Mouse (Mus musculus): ENCODE measurements around the gene Gzmn. TPM values are rescaled to one million over a fixed set of nuclear protein-coding genes. Genes with fewer than 3 reads are reported as not detected.
"Not testable (repeated sequence)": the region's sequence is repeated elsewhere in the genome, so short reads cannot be mapped to it uniquely, and the experiment has no call there.

The Gzmn gene
- polyA plus RNA-seq, 2 experiments = not detected

DNA sequence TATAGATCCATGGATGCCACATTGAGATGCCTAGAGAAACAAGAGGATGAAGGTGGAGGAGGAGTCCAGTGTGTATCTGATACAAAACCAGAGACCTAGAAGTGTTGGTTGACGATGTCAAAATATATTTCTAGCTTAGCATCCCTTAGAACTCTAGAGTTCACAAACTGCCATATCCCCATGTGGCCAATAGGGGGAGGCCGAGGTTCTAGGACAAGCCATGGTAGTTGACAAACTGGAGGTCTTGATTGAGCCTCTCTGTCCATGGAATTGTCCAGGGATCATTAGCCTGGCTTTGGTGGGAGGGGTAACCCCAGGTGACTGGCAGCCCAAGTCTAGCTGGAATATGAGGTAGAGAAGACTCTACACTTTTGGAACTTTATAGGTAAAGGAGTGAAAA is 19.1 kb downstream of the Gzmn start:
- H3K4me1 ChIP-seq (ENCODE audit: control insufficient read depth, insufficient read depth, low read length) = no peaks in the 10 kb centered on the region
- no peak overlapping the region for H3K4me2 ChIP-seq (replicated peaks; ENCODE audit: low read depth, low read length, severe bottlenecking)
- TF ChIP-seq POLR2A (IDR thresholded peaks at IDR 0.05; ENCODE audit: borderline replicate concordance, extremely low read depth, insufficient read depth, insufficient read length) = no peak
- ATAC-seq (ENCODE audit: low FRiP score, low read depth) (no peak), DNase-seq (ENCODE audit: low spot score) (no peak)
- no peak overlapping the region for H3K9ac ChIP-seq (ENCODE audit: low read depth, low read length, severe bottlenecking)
- H3K27ac ChIP-seq (replicated peaks; ENCODE audit: low read depth, low read length) = no peak overlapping the region
- H3K36me3 ChIP-seq (ENCODE audit: control insufficient read depth, insufficient read depth, low read length) = no peaks in the 10 kb centered on the region
- WGBS = 63% methylated on average over 2 of the region's 2 CpGs
- H3K27me3 ChIP-seq (ENCODE audit: control insufficient read depth, insufficient read depth, low read length) = no peaks in the 10 kb centered on the region
- no peak overlapping the region for H3K4me3 ChIP-seq (replicated peaks; ENCODE audit: low read length)
- no peaks in the 10 kb centered on the region for H3K9me3 ChIP-seq (ENCODE audit: control insufficient read depth, low read length)

- not testable (repeated sequence) for H3K4me3 ChIP-seq (replicated peaks; ENCODE audit: low read length); H3K36me3 ChIP-seq (ENCODE audit: control insufficient read depth, insufficient read depth, low read length); H3K27ac ChIP-seq (replicated peaks; ENCODE audit: low read depth, low read length); H3K4me2 ChIP-seq (replicated peaks; ENCODE audit: low read depth, low read length, severe bottlenecking); H3K27me3 ChIP-seq (ENCODE audit: control insufficient read depth, insufficient read depth, low read length); H3K4me1 ChIP-seq (ENCODE audit: control insufficient read depth, insufficient read depth, low read length); ATAC-seq (ENCODE audit: low FRiP score, low read depth); H3K9me3 ChIP-seq (ENCODE audit: control insufficient read depth, low read length); H3K9ac ChIP-seq (ENCODE audit: low read depth, low read length, severe bottlenecking); DNase-seq (ENCODE audit: low spot score)
- 83% methylated on average over 1 of the region's 1 CpGs for WGBS
These were observed 40.7 kb downstream of the Gzmn start for GRCm38 (mm10) chr14:56133675-56134074.

DNA sequence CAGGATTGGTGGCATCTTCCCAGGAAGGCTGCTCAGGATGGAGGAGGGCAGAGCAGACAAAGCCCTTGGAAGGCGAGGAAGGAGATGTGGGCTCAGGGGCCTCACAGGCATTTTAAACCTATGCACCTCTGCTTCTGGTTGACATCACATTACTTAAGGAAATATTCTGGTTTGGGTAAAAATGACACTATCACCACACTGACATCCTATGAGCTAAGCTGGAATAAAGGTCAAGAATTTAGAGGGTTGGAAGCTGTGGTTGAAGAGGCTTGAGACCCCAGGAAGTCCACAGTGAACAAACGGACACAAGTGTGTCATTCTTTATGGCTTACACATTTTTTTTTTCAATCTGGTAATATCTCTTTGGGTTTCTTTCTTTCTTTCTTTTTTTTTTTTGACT is 41.9 kb downstream of the Gzmn start, which contains the start of gene Gzmd:
Gene Gzmd, minus strand, starts transcription at position 101 of the 400 bp plus-strand sequence.
- DNase-seq (ENCODE audit: low spot score); H3K4me2 ChIP-seq (replicated peaks; ENCODE audit: low read depth, low read length, severe bottlenecking); ATAC-seq (ENCODE audit: low FRiP score, low read depth); H3K27me3 ChIP-seq (ENCODE audit: control insufficient read depth, insufficient read depth, low read length); H3K4me1 ChIP-seq (ENCODE audit: control insufficient read depth, insufficient read depth, low read length); H3K36me3 ChIP-seq (ENCODE audit: control insufficient read depth, insufficient read depth, low read length); H3K9ac ChIP-seq (ENCODE audit: low read depth, low read length, severe bottlenecking); H3K27ac ChIP-seq (replicated peaks; ENCODE audit: low read depth, low read length); H3K4me3 ChIP-seq (replicated peaks; ENCODE audit: low read length); H3K9me3 ChIP-seq (ENCODE audit: control insufficient read depth, low read length): not testable (repeated sequence)
- 80% methylated on average over 2 of the region's 2 CpGs for WGBS

- Histone ChIP-seq H3K36me3 (ENCODE audit: control insufficient read depth, insufficient read depth, low read length) (no peaks in the 10 kb centered on the region), H3K4me3 (replicated peaks; ENCODE audit: low read length) (no peak overlapping the region), H3K9me3 (ENCODE audit: control insufficient read depth, low read length) (no peaks in the 10 kb centered on the region), H3K27ac (replicated peaks; ENCODE audit: low read depth, low read length) (no peak overlapping the region), H3K4me1 (ENCODE audit: control insufficient read depth, insufficient read depth, low read length) (no peaks in the 10 kb centered on the region), H3K4me2 (replicated peaks; ENCODE audit: low read depth, low read length, severe bottlenecking) (no peak overlapping the region), H3K27me3 (ENCODE audit: control insufficient read depth, insufficient read depth, low read length) (no peaks in the 10 kb centered on the region), H3K9ac (ENCODE audit: low read depth, low read length, severe bottlenecking) (no peak overlapping the region)
- WGBS = 44% methylated on average over 3 of the region's 3 CpGs
- DNase-seq (ENCODE audit: low spot score) (no peak), ATAC-seq (ENCODE audit: low FRiP score, low read depth) (no peak)
- TF ChIP-seq POLR2A (IDR thresholded peaks at IDR 0.05; ENCODE audit: borderline replicate concordance, extremely low read depth, insufficient read depth, insufficient read length) = no peak
These were observed 46.1 kb downstream of the Gzmn start for GRCm38 (mm10) chr14:56128341-56128740.

GRCm38 (mm10) chr14:56123516-56123915 is 50.9 kb downstream of the Gzmn start:
- H3K9ac ChIP-seq (ENCODE audit: low read depth, low read length, severe bottlenecking) = no peak overlapping the region
- 85% methylated on average over 3 of the region's 3 CpGs for WGBS
- H3K27ac ChIP-seq (replicated peaks; ENCODE audit: low read depth, low read length) = no peak overlapping the region
- no peak for TF ChIP-seq POLR2A (IDR thresholded peaks at IDR 0.05; ENCODE audit: borderline replicate concordance, extremely low read depth, insufficient read depth, insufficient read length)
- H3K27me3 ChIP-seq (ENCODE audit: control insufficient read depth, insufficient read depth, low read length) = no peaks in the 10 kb centered on the region
- DNase-seq (ENCODE audit: low spot score) = no peak
- no peaks in the 10 kb centered on the region for H3K36me3 ChIP-seq (ENCODE audit: control insufficient read depth, insufficient read depth, low read length)
- H3K4me3 ChIP-seq (replicated peaks; ENCODE audit: low read length) = no peak overlapping the region
- no peaks in the 10 kb centered on the region for H3K9me3 ChIP-seq (ENCODE audit: control insufficient read depth, low read length)
- H3K4me1 ChIP-seq (ENCODE audit: control insufficient read depth, insufficient read depth, low read length) = no peaks in the 10 kb centered on the region
- no peak overlapping the region for H3K4me2 ChIP-seq (replicated peaks; ENCODE audit: low read depth, low read length, severe bottlenecking)
- ATAC-seq (ENCODE audit: low FRiP score, low read depth) = no peak

GRCm38 (mm10) chr14:56120525-56120924 is 53.9 kb downstream of the Gzmn start, which contains the start of gene Gzme:
Gene Gzme (minus strand): TSS chr14:56120625.
- DNase-seq (ENCODE audit: low spot score) = no peak
- Histone ChIP-seq H3K4me3 (replicated peaks; ENCODE audit: low read length) (no peak within 1 kb of the TSS), H3K4me2 (replicated peaks; ENCODE audit: low read depth, low read length, severe bottlenecking) (no peak within 1 kb of the TSS), H3K9me3 (ENCODE audit: control insufficient read depth, low read length) (no peaks in the 10 kb centered on the region), H3K36me3 (ENCODE audit: control insufficient read depth, insufficient read depth, low read length) (no peaks in the 10 kb centered on the region), H3K27ac (replicated peaks; ENCODE audit: low read depth, low read length) (no peak within 1 kb of the TSS), H3K9ac (ENCODE audit: low read depth, low read length, severe bottlenecking) (no peak within 1 kb of the TSS), H3K4me1 (ENCODE audit: control insufficient read depth, insufficient read depth, low read length) (no peaks in the 10 kb centered on the region), H3K27me3 (ENCODE audit: control insufficient read depth, insufficient read depth, low read length) (no peaks in the 10 kb centered on the region)
- no peak for ATAC-seq (ENCODE audit: low FRiP score, low read depth)
- no peak for TF ChIP-seq POLR2A (IDR thresholded peaks at IDR 0.05; ENCODE audit: borderline replicate concordance, extremely low read depth, insufficient read depth, insufficient read length)

Other genes with a start within 250 kb of the Gzmn start
- 65.4 and 75.4 TPM in 2 replicates for gene Cma1, start 229.9 kb downstream of the Gzmn start, polyA plus RNA-seq (2012; rRNA removed)
- 127 and 211 TPM in 2 replicates for gene Cma1, start 229.9 kb downstream of the Gzmn start, polyA plus RNA-seq (2014; fragmentation: Nextera tagmentation; extraction: Ambion mirVana)
- gene Cma2, start 223.6 kb downstream of the Gzmn start, polyA plus RNA-seq (2012; rRNA removed) = 0.39 TPM in 1 of 2 replicates, not detected in the other
- gene Cma2, start 223.6 kb downstream of the Gzmn start, polyA plus RNA-seq (2014; fragmentation: Nextera tagmentation; extraction: Ambion mirVana) = 0.23 and 0.50 TPM in 2 replicates
- gene Mcpt1, start 156.6 kb downstream of the Gzmn start, polyA plus RNA-seq (2012; rRNA removed) = 0.48 and 0.49 TPM in 2 replicates
- 0.19 and 0.37 TPM in 2 replicates for gene Mcpt1, start 156.6 kb downstream of the Gzmn start, polyA plus RNA-seq (2014; fragmentation: Nextera tagmentation; extraction: Ambion mirVana)
- gene Mcpt9, start 144.1 kb downstream of the Gzmn start, polyA plus RNA-seq (2012; rRNA removed) = not detected in 2 replicates
- gene Mcpt9, start 144.1 kb downstream of the Gzmn start, polyA plus RNA-seq (2014; fragmentation: Nextera tagmentation; extraction: Ambion mirVana) = not detected in 2 replicates
- gene Mcpt2, start 132.6 kb downstream of the Gzmn start, polyA plus RNA-seq (2012; rRNA removed) = 0.74 and 0.92 TPM in 2 replicates
- 0.51 and 0.83 TPM in 2 replicates for gene Mcpt2, start 132.6 kb downstream of the Gzmn start, polyA plus RNA-seq (2014; fragmentation: Nextera tagmentation; extraction: Ambion mirVana)
- gene Mcpt4, start 112.3 kb downstream of the Gzmn start, polyA plus RNA-seq (2012; rRNA removed) = 2.0 and 2.4 TPM in 2 replicates
- 1.3 and 2.4 TPM in 2 replicates for gene Mcpt4, start 112.3 kb downstream of the Gzmn start, polyA plus RNA-seq (2014; fragmentation: Nextera tagmentation; extraction: Ambion mirVana)
- 0.78 and 1.5 TPM in 2 replicates for gene Mcpt8, start 89.3 kb downstream of the Gzmn start, polyA plus RNA-seq (2012; rRNA removed)
- 1.8 and 3.1 TPM in 2 replicates for gene Mcpt8, start 89.3 kb downstream of the Gzmn start, polyA plus RNA-seq (2014; fragmentation: Nextera tagmentation; extraction: Ambion mirVana)
- 0.23 and 0.30 TPM in 2 replicates for gene Ctsg, start 72.0 kb downstream of the Gzmn start, polyA plus RNA-seq (2012; rRNA removed)
- 0.28 and 0.39 TPM in 2 replicates for gene Ctsg, start 72.0 kb downstream of the Gzmn start, polyA plus RNA-seq (2014; fragmentation: Nextera tagmentation; extraction: Ambion mirVana)
- 0.09 and 0.20 TPM in 2 replicates for gene Gzme, start 54.0 kb downstream of the Gzmn start, polyA plus RNA-seq (2012; rRNA removed)
- gene Gzme, start 54.0 kb downstream of the Gzmn start, polyA plus RNA-seq (2014; fragmentation: Nextera tagmentation; extraction: Ambion mirVana) = 0.28 TPM in 1 of 2 replicates, not detected in the other
- gene Gzmd, start 42.0 kb downstream of the Gzmn start, polyA plus RNA-seq (2012; rRNA removed) = 0.09 and 0.41 TPM in 2 replicates
- not detected in 2 replicates for gene Gzmd, start 42.0 kb downstream of the Gzmn start, polyA plus RNA-seq (2014; fragmentation: Nextera tagmentation; extraction: Ambion mirVana)
- 0.14 and 0.28 TPM in 2 replicates for gene Gzmg, start 15.0 kb downstream of the Gzmn start, polyA plus RNA-seq (2012; rRNA removed)
- gene Gzmg, start 15.0 kb downstream of the Gzmn start, polyA plus RNA-seq (2014; fragmentation: Nextera tagmentation; extraction: Ambion mirVana) = not detected in 2 replicates
- gene Gzmf, start 36.8 kb upstream of the Gzmn start, polyA plus RNA-seq (2012; rRNA removed) = 0.15 and 0.23 TPM in 2 replicates
- gene Gzmf, start 36.8 kb upstream of the Gzmn start, polyA plus RNA-seq (2014; fragmentation: Nextera tagmentation; extraction: Ambion mirVana) = not detected in 2 replicates
- not detected in 2 replicates for gene Gzmc, start 60.1 kb upstream of the Gzmn start, polyA plus RNA-seq (2012; rRNA removed)
- 0.23 TPM in 1 of 2 replicates, not detected in the other for gene Gzmc, start 60.1 kb upstream of the Gzmn start, polyA plus RNA-seq (2014; fragmentation: Nextera tagmentation; extraction: Ambion mirVana)
- gene Gzmb, start 87.7 kb upstream of the Gzmn start, polyA plus RNA-seq (2012; rRNA removed) = 0.80 and 1.1 TPM in 2 replicates
- 0.55 and 1.8 TPM in 2 replicates for gene Gzmb, start 87.7 kb upstream of the Gzmn start, polyA plus RNA-seq (2014; fragmentation: Nextera tagmentation; extraction: Ambion mirVana)
- gene Atp12a, start 190.5 kb upstream of the Gzmn start, polyA plus RNA-seq (2012; rRNA removed) = 1.3 TPM in 2 replicates
- 1.6 and 2.3 TPM in 2 replicates for gene Atp12a, start 190.5 kb upstream of the Gzmn start, polyA plus RNA-seq (2014; fragmentation: Nextera tagmentation; extraction: Ambion mirVana)
- 0.70 and 1.2 TPM in 2 replicates for gene Rnf17, start 228.0 kb upstream of the Gzmn start, polyA plus RNA-seq (2012; rRNA removed)
- gene Rnf17, start 228.0 kb upstream of the Gzmn start, polyA plus RNA-seq (2014; fragmentation: Nextera tagmentation; extraction: Ambion mirVana) = 0.72 and 1.6 TPM in 2 replicates